Mouse (Mus musculus): ENCODE measurements around the gene Itga10.
"Not testable (repeated sequence)": the region's sequence is repeated elsewhere in the genome, so short reads cannot be mapped to it uniquely, and the experiment has no call there.

The Itga10 gene

DNA sequence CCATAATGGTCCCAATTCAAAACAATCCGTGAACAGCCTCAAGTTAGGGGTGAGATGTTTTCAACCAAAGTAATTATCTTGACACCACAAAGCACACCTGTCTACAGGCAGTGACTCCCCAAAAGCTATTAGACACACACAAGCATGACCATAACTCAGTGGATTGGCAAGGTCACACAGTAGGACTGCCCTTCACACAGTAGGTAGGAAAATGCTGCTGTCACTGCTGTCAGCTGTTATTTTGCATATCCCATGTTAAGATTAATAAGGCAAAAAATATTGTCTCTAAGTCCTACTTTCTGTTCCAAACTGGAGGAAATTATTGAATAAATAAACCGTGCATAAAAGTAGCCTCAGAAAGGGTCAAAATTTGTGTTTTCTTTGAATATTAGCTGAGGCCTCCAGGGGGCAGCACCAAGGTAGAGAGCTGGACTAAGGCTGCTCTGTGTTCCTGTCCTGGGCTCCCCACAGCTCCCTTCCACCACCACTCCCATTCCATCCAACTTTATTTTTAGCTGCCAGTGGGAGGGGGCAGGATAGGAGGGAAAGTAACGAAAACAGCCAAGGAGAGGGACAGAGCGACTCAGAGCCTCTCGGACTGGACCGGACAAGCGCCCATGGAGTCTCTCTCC is at the start of gene Itga10:
Itga10 (plus strand) TSS at position 567 of the 632 bp plus-strand sequence.
- DNase-seq (ENCODE audit: low read depth) = peak; percentile 47

DNA sequence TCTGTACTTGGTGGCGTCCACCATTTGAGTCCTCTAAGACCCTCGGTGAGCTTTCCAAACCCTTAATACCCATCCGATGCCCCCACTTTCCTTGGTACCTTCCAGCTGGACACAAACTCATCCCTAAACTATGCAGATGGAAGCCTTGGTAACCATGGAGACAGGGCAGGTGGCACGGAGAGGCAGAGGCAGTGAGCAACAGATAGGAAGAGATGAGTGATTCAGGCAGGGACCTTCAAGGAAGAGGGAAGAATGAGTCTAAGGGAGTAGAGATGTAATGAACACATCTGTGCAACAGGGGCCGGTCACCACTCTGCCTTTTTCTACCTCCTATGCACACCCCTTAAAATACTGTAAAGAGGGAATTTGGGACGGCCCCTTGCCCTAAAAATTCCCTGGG is 49.7 kb upstream of the Itga10 start:
- peak; percentile 28 for DNase-seq (ENCODE audit: low read depth)

DNA sequence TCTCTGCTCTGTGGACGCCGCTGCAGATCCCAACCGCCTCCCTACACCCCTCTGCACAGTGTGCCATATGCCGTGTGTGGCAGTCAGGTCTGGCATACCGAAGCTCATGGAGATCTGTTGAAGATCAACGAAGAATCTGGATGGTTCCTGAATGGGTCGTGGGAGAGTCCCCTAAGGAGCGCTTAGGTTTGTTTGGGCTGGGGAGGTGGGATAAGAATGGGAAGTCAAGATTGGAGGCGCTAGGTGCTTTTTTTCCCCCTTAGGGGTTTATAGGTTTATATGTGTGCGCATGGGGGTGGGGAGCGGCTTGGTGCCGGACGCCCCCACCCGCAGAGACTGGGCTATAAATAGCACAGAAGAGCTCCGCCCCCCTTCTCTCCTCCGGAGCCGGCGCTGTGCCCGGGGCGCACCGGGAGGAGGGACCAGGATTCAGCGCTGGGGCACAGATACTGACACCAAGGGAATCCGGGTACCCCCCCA is 49.1 kb upstream of the Itga10 start, which contains the start of gene Ankrd34a:
Ankrd34a (plus strand) TSS at position 409 of the 480 bp plus-strand sequence.
- peak; percentile 52 for DNase-seq (ENCODE audit: low read depth)

DNA sequence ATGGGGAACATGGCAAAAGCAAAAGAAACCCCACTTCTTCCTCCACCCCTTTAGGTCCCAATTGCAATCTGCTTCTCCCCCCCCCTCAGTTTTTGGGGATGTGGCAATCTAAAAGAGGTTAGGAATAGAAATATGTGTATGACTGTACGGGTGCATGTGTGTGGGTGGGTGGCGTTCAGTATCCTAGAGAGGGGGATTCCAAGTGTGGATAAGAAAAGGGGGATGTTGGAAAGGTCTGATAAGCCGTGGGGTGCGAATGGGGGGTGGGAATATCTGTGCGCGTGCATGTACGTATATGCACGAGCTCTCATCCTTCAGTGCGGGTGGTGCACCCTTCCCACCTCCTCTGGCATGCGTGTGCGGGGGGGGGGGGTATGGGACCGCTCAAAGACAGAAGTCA is 48.5 kb upstream of the Itga10 start:
- peak; percentile 38 for DNase-seq (ENCODE audit: low read depth)

DNA sequence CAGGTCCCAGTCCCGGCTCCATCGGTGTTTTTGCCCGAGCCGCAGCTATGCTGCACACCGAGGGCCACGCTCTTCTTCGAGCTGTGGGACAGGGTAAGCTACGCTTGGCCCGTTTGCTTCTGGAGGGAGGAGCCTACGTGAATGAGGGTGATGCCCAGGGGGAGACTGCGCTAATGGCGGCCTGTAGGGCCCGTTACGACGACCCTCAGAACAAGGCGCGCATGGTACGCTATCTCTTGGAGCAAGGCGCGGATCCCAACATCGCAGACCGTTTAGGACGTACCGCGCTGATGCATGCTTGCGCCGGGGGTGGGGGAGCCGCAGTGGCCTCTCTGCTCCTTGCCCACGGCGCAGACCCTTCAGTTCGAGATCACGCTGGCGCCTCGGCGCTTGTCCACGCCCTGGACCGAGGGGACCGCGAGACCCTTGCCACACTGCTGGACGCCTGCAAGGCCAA is 47.9 kb upstream of the Itga10 start:
- peak; percentile 49 for DNase-seq (ENCODE audit: low read depth)

DNA sequence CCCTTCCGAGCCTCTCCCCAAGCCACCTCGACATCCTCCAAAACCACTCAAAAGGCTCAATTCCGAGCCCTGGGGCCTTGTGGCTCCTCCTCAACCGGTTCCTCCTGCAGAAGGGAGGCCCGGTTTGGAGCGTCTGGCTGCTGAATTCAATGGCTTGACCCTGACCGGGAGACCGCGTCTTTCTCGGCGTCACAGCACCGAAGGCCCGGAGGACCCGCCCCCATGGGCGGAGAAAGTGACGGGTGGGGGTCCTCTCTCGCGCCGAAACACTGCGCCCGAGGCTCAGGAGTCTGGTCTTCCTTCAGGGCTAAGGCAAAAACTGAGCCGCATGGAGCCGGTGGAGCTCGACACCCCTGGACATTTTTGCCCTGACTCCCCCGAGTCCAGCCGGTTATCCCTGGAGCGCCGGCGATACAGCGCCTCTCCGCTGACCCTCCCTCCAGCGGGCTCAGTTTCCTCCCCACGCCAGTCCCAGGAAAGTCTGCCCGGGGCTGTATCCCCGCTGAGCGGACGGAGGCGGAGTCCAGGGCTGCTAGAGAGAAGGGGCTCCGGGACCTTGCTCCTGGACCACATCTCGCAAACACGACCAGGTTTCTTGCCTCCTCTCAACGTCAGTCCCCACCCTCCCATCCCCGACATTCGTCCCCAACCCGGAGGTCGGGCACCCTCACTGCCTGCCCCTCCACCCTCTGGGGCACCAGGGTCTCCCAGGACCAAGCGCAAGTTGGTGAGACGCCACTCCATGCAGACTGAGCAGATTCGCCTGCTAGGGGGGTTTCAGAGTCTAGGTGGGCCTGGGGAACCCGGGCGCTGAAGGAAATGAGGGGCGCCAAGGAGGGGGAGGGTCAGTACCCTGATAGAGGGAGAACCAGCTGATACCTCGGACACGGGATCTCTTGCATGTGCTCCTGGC is 47.0 kb upstream of the Itga10 start:
- peak; percentile 45 for DNase-seq (ENCODE audit: low read depth)

DNA sequence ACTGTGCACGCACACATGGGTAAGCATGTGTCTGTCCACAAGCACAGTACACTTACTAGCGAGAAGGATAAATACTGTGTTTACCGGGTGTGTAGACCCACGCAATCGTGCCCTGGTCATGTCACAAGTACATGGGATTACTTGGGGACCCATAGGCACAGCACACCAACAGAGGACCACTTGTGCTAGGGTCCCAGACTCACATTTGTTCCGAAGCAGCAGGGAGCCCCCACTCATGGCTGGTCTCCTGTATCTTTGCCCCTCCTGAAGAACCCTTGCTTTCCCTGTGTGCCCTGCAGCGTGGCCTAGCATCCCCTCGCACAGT is 46.4 kb upstream of the Itga10 start:
- peak; percentile 23 for DNase-seq (ENCODE audit: low read depth)

DNA sequence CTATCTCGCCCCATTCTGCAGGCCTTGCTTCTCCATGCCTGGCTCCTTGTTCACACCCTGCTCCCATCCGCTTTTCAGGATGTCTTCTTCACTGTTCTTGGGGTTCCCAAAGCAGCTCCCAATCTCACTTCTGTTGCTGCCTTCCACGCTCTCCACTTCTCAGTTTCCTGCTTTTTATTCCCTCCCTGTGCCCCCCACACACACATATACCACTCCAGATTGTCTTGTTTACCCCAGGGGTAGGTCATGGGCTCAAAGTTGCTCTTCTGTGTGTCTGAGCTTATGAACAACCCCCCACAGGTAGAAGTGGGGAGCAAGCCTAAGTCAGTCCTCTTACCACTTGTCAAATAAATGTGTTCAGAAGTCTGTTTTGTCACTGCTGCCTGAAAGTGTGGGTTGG is 46.0 kb upstream of the Itga10 start:
- peak; percentile 26 for DNase-seq (ENCODE audit: low read depth)

DNA sequence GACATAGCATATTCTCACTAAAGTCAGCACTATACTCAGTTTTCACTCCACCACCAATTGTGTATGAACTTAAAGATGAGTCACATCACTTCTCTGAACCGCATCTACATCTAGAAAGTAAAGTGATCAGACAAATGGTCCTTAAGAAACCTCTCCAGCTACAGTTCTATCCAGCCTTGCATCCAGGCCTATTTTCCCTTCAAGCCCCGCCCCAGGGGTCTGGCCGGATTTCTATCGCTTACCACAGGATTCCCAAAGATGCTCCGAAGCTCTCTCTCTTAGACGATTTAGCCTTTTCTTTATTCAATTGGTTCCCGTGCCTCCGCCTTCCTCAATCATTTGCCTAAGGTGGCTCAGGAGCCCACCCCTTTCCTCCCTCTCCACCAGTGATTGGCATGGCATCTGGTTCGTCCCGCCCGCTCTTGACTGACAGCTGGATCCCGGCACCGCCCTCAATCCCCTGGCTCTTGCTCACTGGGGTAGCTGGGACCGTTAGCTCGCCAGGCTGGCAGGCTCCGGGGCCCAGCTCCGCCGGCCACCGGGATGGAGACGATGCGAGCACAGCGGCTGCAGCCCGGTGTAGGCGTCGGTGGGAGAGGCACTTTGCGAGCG is 44.6 kb upstream of the Itga10 start, which contains the start of gene Lix1l:
Lix1l (plus strand) TSS at position 511 of the 612 bp plus-strand sequence.
- DNase-seq (ENCODE audit: low read depth) = peak; percentile 92

DNA sequence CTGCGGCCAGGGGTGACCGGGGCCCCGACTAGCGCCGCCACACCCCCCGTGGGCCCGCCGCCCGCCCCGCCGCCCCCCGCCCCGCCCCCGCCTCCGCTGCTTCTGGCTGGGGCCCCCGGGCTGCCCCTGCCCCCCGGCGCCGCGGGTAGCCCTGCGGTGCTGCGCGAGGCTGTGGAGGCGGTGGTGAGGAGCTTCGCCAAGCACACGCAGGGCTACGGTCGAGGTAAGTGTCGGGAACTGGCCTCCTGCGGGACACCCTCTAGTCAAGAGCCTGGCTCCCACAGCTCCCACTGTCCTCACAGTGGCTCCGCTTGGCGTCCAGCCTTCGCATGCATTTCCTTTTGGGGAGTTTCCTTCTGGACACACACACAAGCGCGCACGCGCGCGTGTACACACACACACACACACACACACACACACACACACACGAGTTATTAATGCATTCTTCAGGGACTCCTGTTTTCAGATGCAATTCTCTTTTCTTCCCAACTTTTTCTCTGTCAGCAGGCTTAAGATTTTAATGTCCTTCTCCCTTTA is 44.1 kb upstream of the Itga10 start:
- no peak for DNase-seq (ENCODE audit: low read depth)

DNA sequence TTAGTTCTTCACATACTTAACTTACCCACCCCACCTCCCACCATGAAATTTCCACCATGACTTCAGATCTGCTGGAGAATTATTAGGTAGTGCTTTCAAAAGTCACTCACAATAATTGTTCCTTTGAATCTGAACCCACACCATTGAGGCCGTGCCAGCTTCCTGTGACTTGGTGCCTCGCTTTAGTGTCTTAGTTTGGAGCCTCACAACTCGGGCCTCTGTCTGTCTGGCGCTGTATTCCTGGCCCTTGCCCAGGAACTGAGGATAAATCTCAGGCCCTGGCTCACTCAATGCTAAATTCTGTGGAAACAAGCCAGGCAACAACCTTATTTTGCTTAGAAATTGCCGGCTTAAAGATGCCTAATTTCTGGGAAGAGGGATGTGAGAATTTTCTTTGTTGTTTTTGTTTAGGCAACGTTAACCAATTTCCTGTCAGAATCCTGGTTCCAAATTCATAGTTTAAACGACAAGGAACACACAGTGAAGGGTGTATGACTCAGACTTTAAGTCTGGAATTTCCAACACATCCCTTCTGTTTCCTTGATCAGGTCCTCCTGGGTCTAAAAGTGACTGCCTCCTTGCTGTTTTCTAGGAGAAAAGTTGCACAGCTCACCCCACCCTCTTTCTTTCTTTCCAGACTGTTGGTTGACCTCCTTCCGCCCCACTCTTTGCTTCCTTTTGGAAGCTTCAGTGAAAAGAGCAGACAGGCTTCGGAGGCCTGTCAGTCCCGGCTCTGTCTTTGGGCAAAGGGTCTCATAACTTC is 43.3 kb upstream of the Itga10 start:
- no peak for DNase-seq (ENCODE audit: low read depth)

DNA sequence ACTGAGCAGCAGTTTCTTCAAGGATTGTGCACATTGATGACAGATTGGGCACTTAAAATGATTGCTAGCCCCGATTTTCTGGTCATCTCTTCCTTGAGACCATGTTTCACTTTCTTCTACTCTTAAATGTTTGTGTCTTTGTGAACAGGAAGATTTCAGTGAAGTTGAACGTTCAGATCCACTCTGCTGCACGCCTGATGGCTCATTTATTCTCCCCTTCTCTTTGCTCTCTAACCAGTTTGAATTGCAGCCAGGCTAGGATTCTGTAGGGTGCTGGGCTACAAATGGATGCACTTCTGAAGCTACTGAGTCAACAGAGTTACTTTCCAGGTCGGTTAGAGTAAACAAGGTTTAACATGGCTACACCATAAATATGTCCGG is 42.7 kb upstream of the Itga10 start:
- DNase-seq (ENCODE audit: low read depth) = no peak

DNA sequence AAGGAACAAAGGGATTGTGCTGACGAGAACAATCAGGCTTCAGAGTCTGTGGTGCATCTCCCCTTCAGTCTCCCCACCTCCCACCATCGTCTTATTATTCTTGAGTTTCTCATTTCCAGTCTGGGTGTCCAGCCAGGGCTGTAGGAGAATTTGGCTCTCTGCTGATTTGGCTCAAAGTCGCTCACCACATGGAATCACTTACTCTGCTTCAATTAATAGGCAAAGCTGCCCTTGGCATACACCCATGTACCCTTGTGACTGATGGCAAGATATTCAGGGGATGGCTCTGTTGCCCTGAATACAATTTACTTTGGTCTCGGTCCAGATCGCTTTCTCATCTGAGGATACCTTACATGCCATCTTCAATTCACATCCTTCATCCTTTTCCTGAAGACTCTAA is 42.1 kb upstream of the Itga10 start:
- DNase-seq (ENCODE audit: low read depth) = no peak

DNA sequence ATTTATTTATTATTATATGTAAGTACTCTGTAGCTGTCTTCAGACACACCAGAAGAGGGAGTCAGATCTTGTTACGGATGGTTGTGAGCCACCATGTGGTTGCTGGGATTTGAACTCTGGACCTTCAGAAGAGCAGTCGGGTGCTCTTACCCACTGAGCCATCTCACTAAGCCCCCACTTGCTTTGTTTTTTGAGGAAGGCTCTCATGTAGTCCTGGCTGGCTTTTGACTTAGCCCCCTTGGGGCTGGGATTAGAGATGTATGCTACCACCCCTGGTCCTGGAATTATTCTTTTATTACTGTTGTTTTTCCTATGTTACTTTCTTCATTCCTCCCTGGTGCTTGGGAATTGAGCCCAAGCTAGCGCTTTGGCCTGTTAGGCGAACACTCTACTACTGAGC is 39.4 kb upstream of the Itga10 start:
- DNase-seq (ENCODE audit: low read depth) = not testable (repeated sequence)

DNA sequence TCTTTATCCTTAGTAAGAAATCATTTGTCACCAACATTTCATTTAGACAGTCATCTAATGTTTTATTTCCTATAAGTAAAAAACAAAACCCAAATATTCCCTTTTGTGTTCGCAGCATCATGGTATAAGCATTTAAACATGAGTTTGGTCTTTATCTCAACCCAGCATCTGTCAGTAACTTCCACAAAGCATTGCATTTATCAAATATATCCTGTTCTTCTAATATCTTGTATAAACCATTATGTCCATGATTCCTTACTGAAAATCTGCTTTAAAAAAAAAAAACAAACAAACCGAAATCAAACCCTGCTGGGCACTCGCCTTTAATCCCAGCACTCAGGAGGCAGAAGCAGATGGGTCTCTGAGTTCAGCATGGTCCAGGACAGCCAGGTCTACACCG is 38.8 kb upstream of the Itga10 start:
- no peak for DNase-seq (ENCODE audit: low read depth)

DNA sequence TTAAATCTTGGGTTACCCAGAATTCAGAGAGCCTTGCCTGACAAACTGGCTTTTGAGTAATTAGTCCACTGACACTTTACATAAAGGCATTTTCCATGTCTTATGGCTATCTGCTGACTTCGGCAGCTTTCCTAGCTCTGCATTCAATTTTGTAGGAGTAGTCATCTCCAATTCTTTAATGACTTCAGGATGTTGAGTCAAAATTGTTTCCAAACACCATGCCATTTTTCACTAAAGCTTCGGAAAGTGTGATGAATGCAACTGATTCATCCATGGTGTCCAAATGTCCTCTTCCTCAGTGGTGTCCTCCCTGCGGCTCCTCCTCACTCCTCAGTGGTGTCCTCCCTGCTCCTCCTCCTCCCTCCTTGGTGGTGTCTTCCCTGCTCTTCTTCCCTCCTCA is 27.4 kb upstream of the Itga10 start:
- no peak for DNase-seq (ENCODE audit: low read depth)

DNA sequence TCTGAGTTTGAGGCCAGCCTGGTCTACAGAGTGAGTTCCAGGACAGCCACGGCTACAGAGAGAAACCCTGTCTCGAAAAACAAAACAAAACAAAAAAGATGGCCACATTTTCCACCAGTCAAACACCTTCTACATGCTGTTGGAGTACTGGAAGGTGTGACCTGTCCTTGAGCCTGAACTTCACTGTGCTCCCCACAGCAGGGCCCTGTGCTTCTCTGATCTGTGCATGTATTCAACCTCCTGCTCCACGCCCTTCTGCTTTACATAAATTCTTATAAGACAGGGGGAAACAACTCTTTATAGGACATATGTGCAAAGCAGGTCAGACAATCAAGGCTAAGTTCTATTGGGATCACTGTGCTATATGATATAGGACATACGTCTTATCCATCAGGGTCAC is 22.2 kb upstream of the Itga10 start:
- no peak for DNase-seq (ENCODE audit: low read depth)

DNA sequence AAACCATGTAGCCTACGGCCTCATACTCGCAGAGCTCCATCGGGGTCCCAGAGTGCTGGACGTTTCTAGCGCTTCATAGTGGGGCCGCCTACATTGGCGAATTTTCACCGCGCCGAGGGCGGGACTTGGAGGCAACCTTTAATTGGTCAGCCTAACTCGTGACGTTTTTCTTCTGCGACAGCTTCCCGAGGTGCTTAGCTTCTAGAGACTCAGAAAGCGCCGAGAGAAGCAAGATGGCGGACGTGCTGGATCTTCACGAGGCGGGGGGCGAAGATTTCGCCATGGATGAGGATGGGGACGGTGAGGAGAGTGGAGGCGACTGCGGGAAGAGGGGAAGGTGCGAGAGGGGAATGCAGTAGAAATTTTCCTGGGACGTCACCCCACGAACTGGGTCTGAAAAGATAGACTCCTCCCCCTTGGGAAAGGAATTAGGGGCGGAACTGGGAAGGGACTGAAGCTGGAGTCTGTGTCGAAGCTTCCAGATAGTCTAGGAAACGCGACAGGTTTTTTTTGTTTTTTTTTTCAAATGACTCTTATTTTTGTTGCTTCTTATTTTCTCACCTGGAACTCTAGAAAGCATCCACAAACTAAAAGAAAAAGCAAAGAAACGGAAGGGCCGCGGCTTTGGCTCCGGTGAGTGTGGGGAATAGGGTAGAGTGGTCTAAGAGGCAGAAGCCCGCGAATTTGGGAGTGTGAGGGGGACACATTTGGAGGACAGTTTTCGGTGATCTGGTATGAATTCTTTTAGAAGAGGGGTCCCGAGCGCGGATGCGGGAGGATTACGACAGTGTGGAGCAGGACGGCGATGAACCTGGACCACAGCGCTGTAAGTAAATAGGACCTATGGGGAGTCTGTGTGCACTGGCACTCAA is 15.4 kb upstream of the Itga10 start, which contains the start of gene Rbm8a:
Rbm8a (plus strand) TSS at position 205 of the 872 bp plus-strand sequence.
- DNase-seq (ENCODE audit: low read depth) = peak; percentile 99

DNA sequence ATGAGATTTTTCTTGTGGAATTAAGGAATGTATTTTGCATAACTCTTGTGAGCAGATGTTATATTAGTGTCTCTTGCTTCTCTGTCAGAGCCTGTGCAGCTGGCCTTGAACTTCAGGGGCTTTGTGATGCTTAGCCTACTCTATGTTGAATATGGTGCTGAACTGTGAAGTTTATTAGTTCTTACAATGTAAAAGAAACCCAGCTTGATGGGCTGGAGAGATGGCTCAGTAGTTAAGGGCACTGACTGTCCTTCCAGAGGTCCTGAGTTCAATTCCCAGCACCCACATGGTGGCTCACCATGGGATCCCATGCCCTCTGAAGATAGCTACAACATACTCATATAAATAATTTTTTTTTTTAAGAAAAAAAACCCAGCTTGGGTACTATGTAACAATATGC is 13.3 kb upstream of the Itga10 start:
- no peak for DNase-seq (ENCODE audit: low read depth)

DNA sequence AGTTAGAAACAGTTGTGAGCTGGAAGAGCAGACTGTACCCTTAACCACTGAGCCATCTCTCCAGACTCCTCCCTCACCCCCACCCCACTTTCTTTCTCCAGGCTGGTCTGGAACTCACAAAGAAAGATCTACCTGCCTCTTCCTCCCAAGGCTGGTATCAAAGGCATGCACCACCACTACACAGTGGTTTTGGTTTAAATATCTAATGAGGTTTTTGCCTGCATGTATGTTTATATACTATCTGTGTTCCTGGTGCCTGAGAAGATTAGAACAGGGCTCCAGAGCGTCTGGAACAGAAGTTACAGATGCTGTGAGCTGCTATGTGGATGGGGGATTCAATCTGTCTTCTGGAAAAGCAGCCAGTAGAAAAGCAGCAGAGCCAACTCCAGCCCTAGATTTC is 11.4 kb upstream of the Itga10 start:
- no peak for DNase-seq (ENCODE audit: low read depth)

Measured in induced T-regulatory cell, adult 2 months (primary cell).